ENCODE assay signal across 22 mouse cellular contexts in genomic region chr11:72821041-72821440, GRCm38 (mm10).
"Had no signal": no experiment of that assay in that cellular context is flagged by ENCODE, and none has a peak within 500 bp of the region (broad histone marks: within the 10 kb centered on the region; RNA-seq: fewer than 3 reads in every experiment).

No protein-coding gene starts in this region.

- H3K27me3 ChIP-seq: heart, embryonic 12.5 days; hindbrain, embryonic 12.5 days; hindbrain, embryonic 15.5 days; limb, embryonic 12.5 days; liver, embryonic 13.5 days had no signal

- DNase-seq: gastrocnemius, adult 2 months; gastrocnemius, postnatal 10 days; gastrocnemius, postnatal 25 days; heart, adult 2 months; heart, postnatal 10 days; heart, postnatal 4 days; kidney, adult 18-20 months; kidney, adult 8-10 months; kidney, postnatal 10 days; kidney, postnatal 36 days; liver; liver, embryonic 13.5 days had no signal

- ATAC-seq: hindbrain, postnatal 0 days had no signal

- H3K4me1 ChIP-seq: heart, embryonic 12.5 days; hindbrain, embryonic 10.5 days; hindbrain, embryonic 12.5 days; hindbrain, embryonic 15.5 days; limb, embryonic 10.5 days; limb, embryonic 12.5 days; liver, embryonic 13.5 days had no signal

- H3K9me3 ChIP-seq: heart, embryonic 12.5 days; hindbrain, embryonic 10.5 days; hindbrain, embryonic 12.5 days; hindbrain, embryonic 15.5 days; limb, embryonic 10.5 days; limb, embryonic 12.5 days; liver, embryonic 13.5 days had no signal

- H3K27ac ChIP-seq: gastrocnemius, adult 2 months; heart, adult 2 months; hindbrain, embryonic 10.5 days; hindbrain, embryonic 12.5 days; hindbrain, embryonic 15.5 days; hindbrain, postnatal 0 days; layer of hippocampus, adult 2 months; left cerebral cortex, adult 2 months; limb, embryonic 10.5 days; limb, embryonic 12.5 days; liver, embryonic 13.5 days had no signal

- H3K4me2 ChIP-seq: heart, embryonic 12.5 days; hindbrain, embryonic 12.5 days; hindbrain, embryonic 15.5 days; limb, embryonic 12.5 days; liver, embryonic 11.5 days; liver, embryonic 13.5 days had no signal

- H3K4me3 ChIP-seq: gastrocnemius, adult 2 months; heart, adult 2 months; heart, embryonic 12.5 days; hindbrain, embryonic 10.5 days; hindbrain, embryonic 12.5 days; hindbrain, embryonic 15.5 days; layer of hippocampus, adult 2 months; left cerebral cortex, adult 2 months; limb, embryonic 10.5 days; limb, embryonic 12.5 days; liver, embryonic 13.5 days had no signal

- H3K9ac ChIP-seq: heart, embryonic 12.5 days; hindbrain, embryonic 12.5 days; hindbrain, embryonic 15.5 days; limb, embryonic 12.5 days; liver, embryonic 13.5 days had no signal
